Mouse (Mus musculus) central nervous system, embryonic 11.5 days (tissue): ENCODE measurements around the gene Olfr1015. TPM values are rescaled to one million over a fixed set of nuclear protein-coding genes. Genes with fewer than 3 reads are reported as not detected.

ENCODE experiments used
- polyA plus RNA-seq: library from polyadenylated mRNA; depleted of rRNA; stranded (reverse); fragments of >200 nt; gene quantifications from 2 replicates; pipeline ENCODE4 v1.2.3, GENCODE M21; 2012; rRNA removed

The Olfr1015 gene
- polyA plus RNA-seq, result not detected in 2 replicates

DNA sequence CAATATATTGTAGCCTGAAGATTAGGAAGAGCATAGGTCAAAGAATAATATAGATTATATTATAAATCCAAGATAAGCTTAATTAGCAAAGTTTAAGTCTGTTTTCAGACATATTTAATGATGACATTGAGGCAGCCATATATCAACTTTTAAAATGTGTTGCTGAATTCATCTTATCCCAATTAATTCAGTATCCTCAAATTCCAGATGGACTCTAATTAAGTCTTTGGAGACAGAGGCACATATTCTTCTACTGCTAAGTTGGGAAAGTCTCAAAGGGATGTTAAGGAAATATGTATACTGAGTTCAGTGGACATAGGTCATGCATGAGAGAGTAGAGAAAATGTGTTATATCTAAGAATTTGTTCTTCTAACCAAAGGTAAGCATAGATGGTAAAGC lies at the start of gene Olfr1015:
Olfr1015 (plus strand) TSS at position 301 of the 400 bp plus-strand sequence.

DNA sequence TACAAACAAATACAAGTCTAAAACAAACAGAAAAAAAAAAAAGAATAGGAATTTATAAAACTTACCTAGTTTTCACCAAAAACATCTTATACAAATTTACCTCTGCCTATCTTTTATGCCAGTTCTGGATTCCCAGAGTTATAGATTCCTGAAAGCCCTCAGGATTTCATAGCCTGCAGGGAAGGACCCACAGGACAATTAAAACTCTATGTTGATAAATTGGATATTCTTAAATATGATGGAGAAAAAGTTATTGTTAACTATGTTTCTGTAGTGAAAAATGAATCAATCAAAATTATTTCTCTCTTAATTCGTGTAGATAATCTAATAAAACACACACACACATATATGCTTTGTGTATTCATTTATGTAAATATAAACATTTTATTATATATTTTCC lies 19.2 kb upstream of the Olfr1015 start, which contains the start of gene Olfr1012:
Olfr1012 (minus strand) TSS at position 101 of the 400 bp plus-strand sequence.

DNA sequence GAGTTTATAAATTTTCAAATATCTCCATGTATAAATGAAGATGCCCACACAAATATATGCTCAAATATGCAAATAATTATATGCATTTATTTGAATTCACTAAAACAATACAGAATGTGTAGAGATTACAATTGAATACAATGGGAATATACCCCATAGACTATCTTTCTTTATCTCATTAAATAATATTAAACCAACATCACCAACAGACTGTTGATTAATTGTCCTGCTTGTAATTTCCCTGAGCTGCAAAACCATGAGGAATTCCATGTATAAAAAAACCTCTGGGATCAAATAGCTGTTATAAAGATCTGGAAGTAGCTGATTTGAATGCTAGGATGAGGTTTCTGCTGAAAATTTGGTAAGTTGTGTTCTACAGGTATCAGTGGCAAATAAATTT lies 15.0 kb upstream of the Olfr1015 start, which contains the start of gene Olfr1013:
Olfr1013 (plus strand) TSS at position 301 of the 400 bp plus-strand sequence.

DNA sequence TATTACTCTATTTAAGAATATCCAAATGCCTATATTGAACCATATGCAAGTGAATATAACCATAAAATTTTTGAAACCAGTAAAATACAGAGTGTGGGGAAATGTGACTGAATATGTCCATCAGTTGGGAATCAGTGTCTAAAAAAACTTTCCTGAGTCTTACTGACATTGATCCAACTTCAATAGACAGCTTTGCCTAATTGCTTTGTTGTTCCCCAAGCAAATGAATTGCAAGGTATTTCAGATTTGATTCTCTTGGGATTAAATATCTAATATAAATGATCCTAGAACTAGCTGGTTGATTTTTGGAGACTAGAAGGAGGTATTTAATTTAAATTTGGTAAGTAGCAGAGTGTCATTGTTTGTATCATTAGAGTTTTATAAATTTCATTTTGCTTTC lies 9.4 kb upstream of the Olfr1015 start, which contains the start of gene Olfr1014:
Olfr1014 (plus strand) TSS at position 301 of the 400 bp plus-strand sequence.

DNA sequence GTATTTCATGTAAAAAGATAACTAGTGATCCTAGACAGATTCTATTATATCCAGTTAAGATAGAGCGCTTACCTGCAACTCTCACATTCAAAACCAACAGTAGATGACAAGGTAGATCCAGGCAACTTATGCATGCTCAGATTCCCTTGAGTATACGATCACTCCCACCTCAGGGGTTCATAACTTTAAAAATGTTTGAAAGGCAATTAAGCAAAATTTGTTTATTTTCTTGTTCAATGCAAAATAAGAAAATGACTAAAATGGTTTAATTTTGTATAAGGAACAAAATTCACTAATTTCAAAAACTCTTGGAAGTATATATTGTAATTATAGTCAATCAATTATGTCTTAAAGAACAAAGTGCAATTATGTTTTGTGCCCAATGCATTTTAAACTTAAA lies 20.6 kb downstream of the Olfr1015 start, which contains the start of gene Olfr1016:
Olfr1016 (minus strand) TSS at position 101 of the 400 bp plus-strand sequence.

DNA sequence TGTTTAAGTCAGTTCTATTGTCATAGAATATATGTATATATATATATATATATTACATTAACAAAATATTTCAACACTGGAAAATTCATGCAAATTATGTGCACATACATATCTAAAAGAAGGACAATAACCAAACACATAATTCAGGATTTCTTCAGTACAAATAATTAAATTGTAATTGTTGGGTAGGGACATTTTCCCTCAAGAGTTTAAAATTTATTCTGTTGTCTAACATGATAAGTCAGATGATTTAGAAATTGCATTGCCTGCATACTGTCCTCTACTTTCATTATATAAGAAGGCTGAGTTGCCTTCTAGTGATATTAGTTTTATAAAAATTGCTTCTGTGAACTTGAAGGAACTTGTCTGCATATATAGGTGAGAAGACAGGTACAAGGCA lies 36.4 kb downstream of the Olfr1015 start, which contains the start of gene Olfr1018:
Olfr1018 (plus strand) TSS at position 301 of the 400 bp plus-strand sequence.

Other genes starting within 250 kb of the Olfr1015 start
- not detected in 2 replicates for gene Olfr996, start 202.8 kb upstream of the Olfr1015 start, polyA plus RNA-seq
- gene Olfr998, start 193.1 kb upstream of the Olfr1015 start, polyA plus RNA-seq, result not detected in 2 replicates
- gene Olfr1000, start 170.1 kb upstream of the Olfr1015 start, polyA plus RNA-seq, result not detected in 2 replicates
- not detected in 2 replicates for gene Olfr1002, start 131.3 kb upstream of the Olfr1015 start, polyA plus RNA-seq
- not detected in 2 replicates for gene Olfr154, start 117.6 kb upstream of the Olfr1015 start, polyA plus RNA-seq
- gene Olfr1006, start 103.2 kb upstream of the Olfr1015 start, polyA plus RNA-seq, result not detected in 2 replicates
- gene Olfr1008, start 92.6 kb upstream of the Olfr1015 start, polyA plus RNA-seq, result not detected in 2 replicates
- gene Olfr1009, start 66.6 kb upstream of the Olfr1015 start, polyA plus RNA-seq, result not detected in 2 replicates
- not detected in 2 replicates for gene Olfr1012, start 19.3 kb upstream of the Olfr1015 start, polyA plus RNA-seq
- not detected in 2 replicates for gene Olfr1013, start 14.9 kb upstream of the Olfr1015 start, polyA plus RNA-seq
- not detected in 2 replicates for gene Olfr1014, start 9.3 kb upstream of the Olfr1015 start, polyA plus RNA-seq
- gene Olfr1016, start 20.5 kb downstream of the Olfr1015 start, polyA plus RNA-seq, result not detected in 2 replicates
- not detected in 2 replicates for gene Olfr1018, start 36.5 kb downstream of the Olfr1015 start, polyA plus RNA-seq
- gene Olfr1019, start 63.5 kb downstream of the Olfr1015 start, polyA plus RNA-seq, result not detected in 2 replicates
- not detected in 2 replicates for gene Olfr1020, start 65.0 kb downstream of the Olfr1015 start, polyA plus RNA-seq
- not detected in 2 replicates for gene Olfr1022, start 86.6 kb downstream of the Olfr1015 start, polyA plus RNA-seq
- not detected in 2 replicates for gene Olfr1023, start 103.6 kb downstream of the Olfr1015 start, polyA plus RNA-seq
- gene Olfr1024, start 123.0 kb downstream of the Olfr1015 start, polyA plus RNA-seq, result not detected in 2 replicates
- gene Olfr1025-ps1, start 133.2 kb downstream of the Olfr1015 start, polyA plus RNA-seq, result not detected in 2 replicates
- gene Olfr1026, start 139.5 kb downstream of the Olfr1015 start, polyA plus RNA-seq, result not detected in 2 replicates
- not detected in 2 replicates for gene Olfr1028, start 168.4 kb downstream of the Olfr1015 start, polyA plus RNA-seq
- gene Olfr1029, start 191.9 kb downstream of the Olfr1015 start, polyA plus RNA-seq, result not detected in 2 replicates
- not detected in 2 replicates for gene Olfr1030, start 197.3 kb downstream of the Olfr1015 start, polyA plus RNA-seq
- gene Olfr1031, start 208.3 kb downstream of the Olfr1015 start, polyA plus RNA-seq, result not detected in 2 replicates
- not detected in 2 replicates for gene Olfr1032, start 223.5 kb downstream of the Olfr1015 start, polyA plus RNA-seq
- gene Olfr1033, start 238.6 kb downstream of the Olfr1015 start, polyA plus RNA-seq, result 0.06 and 0.14 TPM in 2 replicates